Mouse (Mus musculus) hindbrain, postnatal 0 days (tissue): ENCODE measurements around the gene Slc35a3. TPM values are rescaled to one million over a fixed set of nuclear protein-coding genes. Genes with fewer than 3 reads are reported as not detected.
"Not testable (repeated sequence)": the region's sequence is repeated elsewhere in the genome, so short reads cannot be mapped to it uniquely, and the experiment has no call there.

Experiments
- ATAC-seq: fragments of 200-750 bp; cut with Nextera tagmentation; 2 replicates; pipeline ENCODE4 v1.8.0; 2017; ENCODE audit warnings: mild to moderate bottlenecking, moderate TSS enrichment, moderate library complexity
- DNase-seq: peaks from one replicate; pipeline ENCODE4 v3.0.0-alpha.2; 2015; ENCODE audit warnings: low spot score
- H3K27ac ChIP-seq: fragments of 300-500 bp; sonication (generic); 2 replicates; pipeline ENCODE4 v1.5.1; 2014; ENCODE audit warnings: mild to moderate bottlenecking
- H3K27me3 ChIP-seq: fragments of 300-500 bp; sonication (generic); 2 replicates; pipeline ENCODE4 v1.6.1; 2014; ENCODE audit warnings: low read length, mixed read lengths; ENCODE audit not compliant: insufficient read depth
- H3K36me3 ChIP-seq: fragments of 300-500 bp; sonication (generic); 2 replicates; pipeline ENCODE4 v1.6.1; 2014; ENCODE audit warnings: low read length, mixed read lengths; ENCODE audit not compliant: insufficient read depth
- H3K4me1 ChIP-seq: fragments of 300-500 bp; sonication (generic); 2 replicates; pipeline ENCODE4 v1.6.1; 2014; ENCODE audit warnings: antibody characterized with exemption, low read length, mixed read lengths; ENCODE audit not compliant: insufficient read depth
- H3K4me2 ChIP-seq: fragments of 300-500 bp; sonication (generic); 2 replicates; pipeline ENCODE4 v1.6.1; 2014; ENCODE audit warnings: low read depth, mild to moderate bottlenecking, low read length, moderate library complexity, mixed read lengths
- H3K4me3 ChIP-seq: fragments of 300-500 bp; sonication (generic); 2 replicates; pipeline ENCODE4 v1.5.1; 2014; ENCODE audit warnings: low read length
- H3K9ac ChIP-seq: fragments of 300-500 bp; sonication (generic); replicated peaks from 2 replicates; pipeline ENCODE4 v1.6.1; 2014; ENCODE audit warnings: mild to moderate bottlenecking, low read length, moderate library complexity, mixed read lengths
- H3K9me3 ChIP-seq: fragments of 300-500 bp; sonication (generic); 2 replicates; pipeline ENCODE4 v1.6.1; 2016; ENCODE audit warnings: low read length, mixed read lengths
- CTCF ChIP-seq: IDR thresholded peaks from 2 replicates; pipeline ENCODE4 v1.5.1; 2016; ENCODE audit warnings: antibody characterized with exemption, control low read depth, low read depth
- WGBS: fragments of 180-500 bp; shearing (Covaris S2); extraction: QIAGEN DNeasy Blood & Tissue Kit; methylation state at CpG from one replicate; pipeline ENCODE4 v1.1.7; 2014; 5-methylcytosine and 5-hydroxymethylcytosine counted together
- polyA plus RNA-seq: library from polyadenylated mRNA; unstranded; fragments of >200 nt; fragmentation: Nextera tagmentation; extraction: Ambion mirVana; gene quantifications from 2 replicates; pipeline ENCODE4 v1.2.1, GENCODE M21; 2015
- total RNA-seq: library from RNA; depleted of rRNA; stranded (reverse); fragments of >200 nt; gene quantifications from 2 replicates; pipeline ENCODE4 v1.2.3, GENCODE M21; 2014

The Slc35a3 gene
- total and polyA plus RNA-seq, 2 experiments from 2014 or later: 7.0 to 15.9 TPM

GRCm38 (mm10) chr3:116662463-116662863 lies 50.2 kb downstream of the Slc35a3 start, which contains the start of gene Mfsd14a:
TSS of gene Mfsd14a (minus strand) at chr3:116662677.
- peak; percentile 99 for ATAC-seq
- H3K4me2 ChIP-seq: peak within 1 kb of the TSS; percentile 78
- no peak for TF ChIP-seq CTCF
- H3K27me3 ChIP-seq: no peaks in the 10 kb centered on the region
- H3K9ac ChIP-seq: peak within 1 kb of the TSS; percentile 95
- peak within 1 kb of the TSS; percentile 97 for H3K4me3 ChIP-seq
- no peaks in the 10 kb centered on the region for H3K9me3 ChIP-seq
- peak; percentile 97 for DNase-seq
- WGBS: under 1% methylated on average over 39 of the region's 39 CpGs
- H3K36me3 ChIP-seq: no peaks in the 10 kb centered on the region
- peaks cover 4% of the 10 kb centered on the region for H3K4me1 ChIP-seq
- peak within 1 kb of the TSS; percentile 93 for H3K27ac ChIP-seq

- Histone ChIP-seq H3K4me1 (peaks cover 4% of the 10 kb centered on the region), H3K9ac (peak overlapping the region; percentile 95), H3K4me3 (peak overlapping the region; percentile 97), H3K4me2 (peak overlapping the region; percentile 78), H3K36me3 (no peaks in the 10 kb centered on the region), H3K27me3 (no peaks in the 10 kb centered on the region), H3K27ac (peak overlapping the region; percentile 93), H3K9me3 (no peaks in the 10 kb centered on the region)
- TF ChIP-seq CTCF: no peak
- ATAC-seq (peak; percentile 85), DNase-seq (peak; percentile 62)
- under 1% methylated on average over 56 of the region's 68 CpGs for WGBS
Observed at GRCm38 (mm10) chr3:116661870-116662414, 50.7 kb downstream of the Slc35a3 start.

- H3K36me3 ChIP-seq: no peaks in the 10 kb centered on the region
- H3K27me3 ChIP-seq: no peaks in the 10 kb centered on the region
- peak overlapping the region; percentile 97 for H3K4me3 ChIP-seq
- H3K4me2 ChIP-seq: peak overlapping the region; percentile 78
- H3K9me3 ChIP-seq: no peaks in the 10 kb centered on the region
- H3K27ac ChIP-seq: peak overlapping the region; percentile 93
- no peak for TF ChIP-seq CTCF
- DNase-seq (no peak), ATAC-seq (no peak)
- WGBS: 7% methylated on average over 16 of the region's 16 CpGs
- H3K4me1 ChIP-seq: peaks cover 4% of the 10 kb centered on the region
- peak overlapping the region; percentile 95 for H3K9ac ChIP-seq
Observed at GRCm38 (mm10) chr3:116661288-116661869, 51.3 kb downstream of the Slc35a3 start.

GRCm38 (mm10) chr3:116659856-116660430 lies 52.7 kb downstream of the Slc35a3 start:
- no peaks in the 10 kb centered on the region for H3K9me3 ChIP-seq
- H3K27me3 ChIP-seq: no peaks in the 10 kb centered on the region
- H3K36me3 ChIP-seq: no peaks in the 10 kb centered on the region
- 76% methylated on average over 13 of the region's 13 CpGs for WGBS
- H3K27ac ChIP-seq: no peak overlapping the region
- no peak overlapping the region for H3K9ac ChIP-seq
- TF ChIP-seq CTCF: no peak
- ATAC-seq: no peak
- 0 out of 2 replicates have a peak overlapping the region, but pooled peaks have one; percentile 78 for H3K4me2 ChIP-seq
- H3K4me1 ChIP-seq: peaks cover 4% of the 10 kb centered on the region
- DNase-seq: no peak
- H3K4me3 ChIP-seq: no peak overlapping the region

GRCm38 (mm10) chr3:116658928-116659565 lies 53.6 kb downstream of the Slc35a3 start:
- WGBS: 72% methylated on average over 15 of the region's 15 CpGs
- no peak for TF ChIP-seq CTCF
- H3K27ac ChIP-seq: no peak overlapping the region
- H3K36me3 ChIP-seq: no peaks in the 10 kb centered on the region
- no peaks in the 10 kb centered on the region for H3K27me3 ChIP-seq
- H3K4me2 ChIP-seq: no peak overlapping the region
- H3K9ac ChIP-seq: no peak overlapping the region
- H3K9me3 ChIP-seq: no peaks in the 10 kb centered on the region
- no peak overlapping the region for H3K4me3 ChIP-seq
- no peak for ATAC-seq
- no peak for DNase-seq
- H3K4me1 ChIP-seq: peaks cover 4% of the 10 kb centered on the region

- H3K36me3 ChIP-seq: no peaks in the 10 kb centered on the region
- H3K27ac ChIP-seq: no peak overlapping the region
- ATAC-seq: no peak
- no peak for DNase-seq
- H3K9me3 ChIP-seq: no peaks in the 10 kb centered on the region
- H3K4me2 ChIP-seq: no peak overlapping the region
- H3K4me1 ChIP-seq: peaks cover 4% of the 10 kb centered on the region
- WGBS: 75% methylated on average over 7 of the region's 7 CpGs
- H3K4me3 ChIP-seq: no peak overlapping the region
- H3K27me3 ChIP-seq: no peaks in the 10 kb centered on the region
- no peak overlapping the region for H3K9ac ChIP-seq
- no peak for TF ChIP-seq CTCF
Observed at GRCm38 (mm10) chr3:116656184-116656965, 56.3 kb downstream of the Slc35a3 start.

- not testable (repeated sequence) for H3K4me2 ChIP-seq, H3K4me1 ChIP-seq, ATAC-seq, H3K9me3 ChIP-seq, H3K36me3 ChIP-seq, H3K4me3 ChIP-seq, DNase-seq, H3K27ac ChIP-seq, H3K9ac ChIP-seq, H3K27me3 ChIP-seq
- WGBS: 96% methylated on average over 11 of the region's 11 CpGs
Observed at GRCm38 (mm10) chr3:116654051-116654450, 58.6 kb downstream of the Slc35a3 start.
